Mouse (Mus musculus) CH12.LX (cell line): Measurements from ENCODE around the gene 6030445D17Rik. TPM values are rescaled to one million over a fixed set of nuclear protein-coding genes. Genes with fewer than 3 reads are reported as not detected.

ENCODE experiments used
- DNase-seq: peaks from one replicate; pipeline ENCODE4 v3.0.0-alpha.2; 2013; ENCODE audit errors: extremely low read depth
- H3K27ac ChIP-seq: 2 replicates; pipeline ENCODE4 v1.5.1; 2012; ENCODE audit warnings: low read depth, mild to moderate bottlenecking, control low read depth, moderate library complexity; ENCODE audit not compliant: insufficient read depth
- H3K27me3 ChIP-seq: replicated peaks from 2 replicates; pipeline ENCODE3; 2012; ENCODE audit warnings: inconsistent platforms
- H3K36me3 ChIP-seq, 2 experiments: replicated peaks in 1 of 2; 2 replicates each; pipeline versions ENCODE3 to v1.6.1; 2012; ENCODE audit warnings: inconsistent platforms in 1 of 2, low read length in 1 of 2, mild to moderate bottlenecking in 1 of 2, mixed read lengths in 1 of 2, moderate library complexity in 1 of 2; ENCODE audit not compliant: control insufficient read depth in 1 of 2, insufficient read depth in 1 of 2
- H3K4me1 ChIP-seq, 2 experiments: 2 replicates each; pipeline ENCODE4 v1.6.1; 2012; ENCODE audit warnings: inconsistent platforms in 1 of 2, moderate library complexity in 1 of 2; ENCODE audit not compliant: insufficient read depth in 2 of 2, control insufficient read depth in 1 of 2
- H3K4me2 ChIP-seq: 2 replicates; pipeline ENCODE4 v1.6.1; 2012; ENCODE audit warnings: low read depth, mild to moderate bottlenecking, control low read depth; ENCODE audit not compliant: poor library complexity, insufficient read depth, severe bottlenecking
- H3K4me3 ChIP-seq, 3 experiments: fragments of 150-350 bp in 1 of 3; sonication (generic) in 1 of 3; replicated peaks in 1 of 3; 2 replicates each; pipeline versions ENCODE3 to v1.5.1; 2011 to 2012; ENCODE audit warnings: low read depth in 2 of 3, low read length in 2 of 3, mild to moderate bottlenecking in 2 of 3, moderate library complexity in 2 of 3, control low read depth in 1 of 3, improper control_type of control experiment in 1 of 3, inconsistent platforms in 1 of 3, mixed read lengths in 1 of 3; ENCODE audit not compliant: poor library complexity in 1 of 3
- H3K79me2 ChIP-seq: replicated peaks from 2 replicates; pipeline ENCODE4 v1.6.1; 2012; ENCODE audit warnings: mild to moderate bottlenecking, moderate library complexity; ENCODE audit not compliant: control insufficient read depth, poor library complexity, insufficient read depth, severe bottlenecking; ENCODE audit errors: extremely low read depth
- H3K9ac ChIP-seq: 2 replicates; pipeline ENCODE4 v1.6.1; 2012; ENCODE audit warnings: low read depth, mild to moderate bottlenecking, control low read depth, moderate library complexity; ENCODE audit not compliant: insufficient read depth
- H3K9me3 ChIP-seq: replicated peaks from 2 replicates; pipeline ENCODE3; 2012; ENCODE audit warnings: low read length, inconsistent platforms, mixed read lengths
- E2F4 ChIP-seq: IDR thresholded peaks from 2 replicates; pipeline ENCODE4 v1.6.1; 2011; ENCODE audit warnings: low read depth, low read length, improper control_type of control experiment; ENCODE audit not compliant: insufficient replicate concordance
- ELF1 ChIP-seq: IDR thresholded peaks from 2 replicates; pipeline ENCODE4 v1.6.1; 2014; ENCODE audit warnings: low read depth, mild to moderate bottlenecking, inconsistent platforms, low read length, improper control_type of control experiment
- ETS1 ChIP-seq: conservative IDR thresholded peaks from 2 replicates; pipeline ENCODE4 v1.6.1; 2012; ENCODE audit warnings: low read depth, mild to moderate bottlenecking, inconsistent platforms, low read length, improper control_type of control experiment, moderate library complexity
- HCFC1 ChIP-seq: IDR thresholded peaks from 2 replicates; pipeline ENCODE4 v1.6.1; 2012; ENCODE audit warnings: low read depth, mild to moderate bottlenecking, inconsistent platforms, low read length, improper control_type of control experiment
- JUN ChIP-seq: IDR thresholded peaks from 2 replicates; pipeline ENCODE4 v1.6.1; 2011; ENCODE audit warnings: low read depth, mild to moderate bottlenecking, low read length, improper control_type of control experiment, moderate library complexity; ENCODE audit not compliant: insufficient read depth
- JUND ChIP-seq: conservative IDR thresholded peaks from 2 replicates; pipeline ENCODE4 v1.6.1; 2011; ENCODE audit warnings: low read depth, low read length, improper control_type of control experiment
- KAT2A ChIP-seq: IDR thresholded peaks from 2 replicates; pipeline ENCODE4 v1.6.1; 2012; ENCODE audit warnings: low read length, improper control_type of control experiment, inconsistent platforms; ENCODE audit not compliant: insufficient replicate concordance
- MAFK ChIP-seq: IDR thresholded peaks from 2 replicates; pipeline ENCODE4 v1.6.1; 2011; ENCODE audit warnings: low read length, improper control_type of control experiment; ENCODE audit not compliant: insufficient replicate concordance
- MAZ ChIP-seq: IDR thresholded peaks from 2 replicates; pipeline ENCODE4 v1.6.1; 2012; ENCODE audit warnings: low read depth, mild to moderate bottlenecking, inconsistent platforms, low read length, improper control_type of control experiment, moderate library complexity
- MEF2A ChIP-seq: IDR thresholded peaks from 2 replicates; pipeline ENCODE4 v1.6.1; 2014; ENCODE audit warnings: low read depth, mild to moderate bottlenecking, inconsistent platforms, low read length, improper control_type of control experiment, borderline replicate concordance
- MYC ChIP-seq: IDR thresholded peaks from 2 replicates; pipeline ENCODE4 v1.6.1; 2011; ENCODE audit warnings: low read depth, mild to moderate bottlenecking, improper control_type of control experiment, low read length
- NELFE ChIP-seq: IDR thresholded peaks from 2 replicates; pipeline ENCODE4 v1.6.1; 2011; ENCODE audit warnings: low read depth, low read length, improper control_type of control experiment
- NRF1 ChIP-seq: IDR thresholded peaks from 2 replicates; pipeline ENCODE4 v1.6.1; 2014; ENCODE audit warnings: low read depth, mild to moderate bottlenecking, inconsistent platforms, low read length, improper control_type of control experiment, moderate library complexity
- PAX5 ChIP-seq: IDR thresholded peaks from 2 replicates; pipeline ENCODE4 v1.6.1; 2012; ENCODE audit warnings: low read length, inconsistent platforms, mixed read lengths
- POLR2A ChIP-seq: IDR thresholded peaks from 2 replicates; pipeline ENCODE4 v1.6.1; 2011; ENCODE audit warnings: low read depth, mild to moderate bottlenecking, improper control_type of control experiment, low read length
- POLR2AphosphoS2 ChIP-seq: IDR thresholded peaks from 2 replicates; pipeline ENCODE4 v1.6.1; 2011; ENCODE audit warnings: low read depth, low read length, improper control_type of control experiment
- RAD21 ChIP-seq: IDR thresholded peaks from 2 replicates; pipeline ENCODE4 v1.6.1; 2011; ENCODE audit warnings: low read depth, mild to moderate bottlenecking, low read length, improper control_type of control experiment, moderate library complexity
- SIN3A ChIP-seq: IDR thresholded peaks from 2 replicates; pipeline ENCODE4 v1.6.1; 2012; ENCODE audit warnings: low read length, improper control_type of control experiment, inconsistent platforms
- SMC3 ChIP-seq: IDR thresholded peaks from 2 replicates; pipeline ENCODE4 v1.6.1; 2011; ENCODE audit warnings: low read depth, low read length, improper control_type of control experiment
- TBP ChIP-seq: conservative IDR thresholded peaks from 2 replicates; pipeline ENCODE4 v1.6.1; 2011; ENCODE audit warnings: low read depth, low read length, improper control_type of control experiment
- TCF12 ChIP-seq: IDR thresholded peaks from 2 replicates; pipeline ENCODE4 v1.6.1; 2014; ENCODE audit warnings: low read depth, mild to moderate bottlenecking, inconsistent platforms, low read length, improper control_type of control experiment
- UBTF ChIP-seq: IDR thresholded peaks from 2 replicates; pipeline ENCODE4 v1.6.1; 2012; ENCODE audit warnings: low read depth, mild to moderate bottlenecking, inconsistent platforms, low read length, improper control_type of control experiment, moderate library complexity
- USF1 ChIP-seq: IDR thresholded peaks from 2 replicates; pipeline ENCODE4 v1.6.1; 2014; ENCODE audit warnings: low read depth, mild to moderate bottlenecking, inconsistent platforms, low read length, improper control_type of control experiment
- USF2 ChIP-seq: conservative IDR thresholded peaks from 2 replicates; pipeline ENCODE4 v1.6.1; 2011; ENCODE audit warnings: low read depth, low read length, improper control_type of control experiment
- ZMIZ1 ChIP-seq: IDR thresholded peaks from 2 replicates; pipeline ENCODE4 v1.6.1; 2012; ENCODE audit warnings: low read depth, mild to moderate bottlenecking, inconsistent platforms, low read length, improper control_type of control experiment
- ZNF384 ChIP-seq: IDR thresholded peaks from 2 replicates; pipeline ENCODE4 v1.6.1; 2012; ENCODE audit warnings: low read depth, low read length, improper control_type of control experiment, inconsistent platforms
- dilution Hi-C: fragments of 300-500 bp; cut with MboI; formaldehyde crosslinking; loops from 2 replicates; pipeline ENCODE4 v1.14.3; 2020; ENCODE audit warnings: low sequenced_read_pairs; ENCODE audit not compliant: extremely low pct_unique_long_range_greater_than_20kb, extremely low pct_ligation_motif_present
- in situ Hi-C: fragments of 300-500 bp; cut with MboI; formaldehyde crosslinking; loops from 3 replicates; pipeline ENCODE4 v1.14.3; 2019; ENCODE audit warnings: low sequenced_read_pairs, low pct_ligation_motif_present, low pct_unique_long_range_greater_than_20kb, mixed read lengths
- polyA plus RNA-seq: library from polyadenylated mRNA; unstranded; fragments of >175 nt; gene quantifications from 2 replicates; pipeline ENCODE4 v1.2.1, GENCODE M21; 2012; ENCODE audit warnings: low read depth; ENCODE audit not compliant: insufficient read length
- total RNA-seq, 2 experiments: library from RNA; depleted of rRNA; stranded (reverse); fragments of 300-350 nt in 1 of 2; fragments of >200 nt in 1 of 2; gene quantifications; 2 replicates each; pipeline ENCODE4 v1.2.3; 2012 to 2014

The 6030445D17Rik gene
- total and polyA plus RNA-seq, 3 experiments, result not detected

- TF ChIP-seq MEF2A, result no peak
- no peak for TF ChIP-seq ETS1
- TF ChIP-seq PAX5, result no peak
- TF ChIP-seq HCFC1, result no peak
- no peak for TF ChIP-seq MAFK
- TF ChIP-seq KAT2A, result no peak
- TF ChIP-seq ELF1, result no peak
- no peak for TF ChIP-seq SMC3
- no peak for TF ChIP-seq USF2
- TF ChIP-seq POLR2AphosphoS2, result no peak
- peak; percentile 46; the same call in 1 of the 2 replicates for TF ChIP-seq TCF12
- TF ChIP-seq POLR2A, result peak; percentile 87
- TF ChIP-seq SIN3A, result no peak
- TF ChIP-seq JUND, result no peak
- TF ChIP-seq MYC, result no peak
- no peak for TF ChIP-seq MAZ
- no peak for TF ChIP-seq ZMIZ1
- TF ChIP-seq NRF1, result peak; percentile 78
- no peak for TF ChIP-seq TBP
- peak; percentile 53 for TF ChIP-seq NELFE
- TF ChIP-seq JUN, result no peak
- no peak for TF ChIP-seq ZNF384
- TF ChIP-seq UBTF, result peak; percentile 68
- no peak for TF ChIP-seq RAD21
- no peak for TF ChIP-seq E2F4
- TF ChIP-seq USF1, result no peak
- TF ChIP-seq, all 38 proteins: peak for 5
- H3K36me3 ChIP-seq, result no peaks in the 10 kb centered on the region
- peak within 1 kb of the TSS; percentile 71 for H3K9ac ChIP-seq
- peak within 1 kb of the TSS; percentile 72 for H3K4me2 ChIP-seq
- H3K27me3 ChIP-seq, result peaks cover 14% of the 10 kb centered on the region
- H3K9me3 ChIP-seq, result no peaks in the 10 kb centered on the region
- peaks cover 0 to 25% of the 10 kb centered on the region in 2 experiments; a peak in 3 of 4 replicates for H3K4me1 ChIP-seq
- peak; percentile 85 for DNase-seq
- in situ Hi-C loops (no loop called here), dilution Hi-C loops (no loop called here)
- H3K79me2 ChIP-seq, result peaks cover 5% of the 10 kb centered on the region; the same call in 1 of the 2 replicates
- H3K4me3 ChIP-seq, result peak within 1 kb of the TSS; percentile 51 to 75 (median 72)
- peak within 1 kb of the TSS; percentile 18; the same call in 1 of the 2 replicates for H3K27ac ChIP-seq
Measured at GRCm38 (mm10) chr4:136469371-136469903, 7.4 kb downstream of the 6030445D17Rik start, which contains the start of gene Luzp1. Luzp1 (plus strand) TSS chr4:136469761.
